Mouse (Mus musculus) lung, postnatal 14 days (tissue): ENCODE measurements around the gene Dpep2nb.

Experiments
- DNase-seq: peaks from one replicate; pipeline ENCODE4 v3.0.0; 2021

Gene Dpep2nb

DNA sequence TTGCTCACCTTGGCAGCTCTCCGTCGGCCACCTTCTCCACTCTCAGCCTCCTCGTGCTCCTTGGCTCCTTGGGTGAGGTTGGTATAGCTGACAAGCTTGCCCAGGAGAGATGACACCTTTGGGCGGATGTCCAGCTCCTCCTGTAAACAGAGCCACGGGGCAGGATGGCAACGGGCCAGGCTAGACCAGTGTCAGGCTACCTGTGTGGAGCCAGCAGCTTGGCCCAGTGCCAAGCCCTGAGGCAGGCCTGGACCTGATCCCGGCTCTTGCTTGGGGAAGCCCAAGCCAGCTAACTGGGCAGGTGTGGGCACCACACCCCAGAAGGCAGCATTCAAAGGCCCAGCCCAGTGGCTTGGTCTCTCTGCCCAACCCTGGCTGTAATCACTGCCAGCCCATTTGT is 46.4 kb downstream of the Dpep2nb start:
- peak; percentile 40 for DNase-seq

DNA sequence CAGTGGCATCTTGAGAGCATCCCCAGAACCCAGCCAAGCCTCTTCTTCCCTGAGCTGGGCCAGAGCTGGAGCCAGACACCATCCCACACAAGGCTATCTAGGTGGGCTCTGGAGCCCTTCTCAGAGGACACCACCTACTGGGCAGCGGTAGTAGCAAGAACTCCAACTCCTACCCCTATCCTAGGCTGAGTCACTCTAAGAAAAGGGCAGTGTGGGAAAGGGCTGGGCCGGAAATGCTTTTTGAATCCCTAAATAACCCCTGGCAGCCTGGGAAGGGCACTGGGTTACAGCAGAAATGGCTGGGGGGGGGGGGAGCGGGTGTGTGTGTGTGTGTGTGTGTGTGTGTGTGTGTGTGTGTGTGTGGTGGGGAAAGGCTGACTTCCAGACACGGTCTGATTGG is 48.0 kb downstream of the Dpep2nb start:
- peak; percentile 40 for DNase-seq

DNA sequence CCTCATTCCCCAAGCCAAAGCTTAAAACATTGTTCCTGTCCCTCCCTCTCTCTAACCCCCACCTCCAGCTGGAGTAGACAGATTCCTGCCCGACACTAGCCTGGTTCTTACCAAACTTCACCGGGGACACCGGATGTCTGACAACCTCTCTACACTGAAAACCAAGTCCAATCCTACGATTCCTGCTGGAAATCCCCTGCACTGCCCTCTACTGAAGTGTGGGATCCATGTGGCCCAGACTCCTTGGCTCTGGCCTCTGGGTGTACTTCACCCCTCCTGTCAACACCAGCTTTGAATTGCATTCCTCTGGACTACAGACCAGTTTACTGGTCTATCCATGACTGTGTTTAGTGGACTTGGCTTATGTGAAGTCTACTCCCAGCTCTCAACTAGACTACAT is 49.2 kb downstream of the Dpep2nb start:
- no peak for DNase-seq

DNA sequence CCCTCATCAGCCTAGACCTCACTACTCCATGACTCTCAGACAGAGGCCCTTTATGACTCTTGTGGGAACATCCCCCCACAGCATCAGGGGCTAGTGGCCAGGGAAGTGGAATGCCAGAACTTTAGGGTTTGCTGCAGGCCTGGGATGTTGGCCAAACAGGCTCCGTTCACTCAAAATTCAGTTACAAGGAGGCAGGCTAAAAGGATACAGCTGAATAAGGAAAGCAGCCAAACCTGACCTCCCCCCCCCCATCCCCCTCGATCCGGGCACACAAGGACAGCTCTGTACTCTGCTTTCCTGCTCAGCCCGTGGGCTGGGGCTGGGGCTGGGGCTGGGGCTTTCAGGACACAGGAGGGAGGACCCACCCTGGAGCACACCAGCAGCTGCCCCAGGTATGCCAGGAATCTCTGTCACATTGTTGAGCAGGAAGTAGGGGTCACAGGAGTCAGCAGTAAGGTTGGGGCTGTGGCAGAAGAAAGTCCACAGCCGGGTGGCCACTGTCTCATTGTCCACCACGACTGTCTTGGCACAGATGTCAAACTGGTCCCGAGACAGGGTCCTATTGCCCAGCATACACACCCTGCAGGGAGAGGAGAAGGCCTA is 54.6 kb downstream of the Dpep2nb start:
- DNase-seq: peak; percentile 52

DNA sequence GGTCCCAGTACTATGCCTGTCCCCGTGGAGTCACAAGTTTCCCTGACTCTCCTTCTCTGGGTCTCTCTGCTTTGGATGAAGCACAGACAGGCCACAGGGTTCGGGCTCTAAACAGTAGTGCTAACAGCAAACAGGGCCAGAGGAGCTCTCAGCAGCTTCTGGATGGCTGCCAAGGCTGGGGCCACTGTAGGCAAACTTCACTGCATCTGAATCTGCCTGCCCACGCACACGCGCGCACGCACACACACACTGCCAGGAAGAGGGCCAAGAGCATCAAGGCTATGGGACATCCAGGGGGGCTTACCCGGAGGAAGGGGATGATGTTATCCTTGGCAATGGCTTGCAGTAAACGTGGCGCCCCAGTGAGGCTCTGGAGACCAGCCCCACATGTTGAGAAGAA is 56.4 kb downstream of the Dpep2nb start:
- DNase-seq: peak; percentile 50
